Mouse (Mus musculus) heart, adult 2 months (tissue): Measurements from ENCODE around the gene Chchd3.

Experiments used
- CTCF ChIP-seq: fragments of 200-600 bp; IDR thresholded peaks from 2 replicates; pipeline ENCODE4 v1.8.1; 2022; ENCODE audit warnings: antibody characterized with exemption, mild to moderate bottlenecking, moderate library complexity
- EP300 ChIP-seq: fragments of 200-500 bp; IDR thresholded peaks from 2 replicates; pipeline ENCODE4 v1.6.1; 2011; ENCODE audit warnings: low read depth, low read length, control low read depth; ENCODE audit not compliant: insufficient read depth

GRCm38 (mm10) chr6:33080186-33080585 is 20.1 kb upstream of the Chchd3 start:
- TF ChIP-seq CTCF (no peak), EP300 (no peak)
